In genomic region chr11:69078805-69079438, GRCm38 (mm10) we compare ENCODE assay signal across 13 mouse cellular contexts. TPM values are rescaled to one million over a fixed set of nuclear protein-coding genes. Genes with fewer than 3 reads are reported as not detected.
A peak's percentile ranks its signal among the peaks of the same experiment; 100 is the strongest.
DNase-seq lines count a peak whose midpoint lies in the region; ATAC-seq and TF ChIP-seq lines count a peak whose summit lies in the region.
"Had no signal": no experiment of that assay in that cellular context is flagged by ENCODE, and none has a peak within 500 bp of the region (broad histone marks: within the 10 kb centered on the region; RNA-seq: fewer than 3 reads in every experiment).

No protein-coding gene starts in this region.

- no peaks in the 10 kb centered on the region for H3K9me3 ChIP-seq in limb, embryonic 12.5 days
- H3K9me3 ChIP-seq in limb, embryonic 10.5 days (replicated peaks): no peaks in the 10 kb centered on the region
- H3K9me3 ChIP-seq: midbrain, embryonic 10.5 days had no signal

- no peak for TF ChIP-seq CTCF in left cerebral cortex, adult 2 months (IDR thresholded peaks at IDR 0.05)

- intact Hi-C loops in left cerebral cortex, adult 2 months (cut with DNase I): no loop called here

- no peaks in the 10 kb centered on the region for H3K36me3 ChIP-seq in limb, embryonic 12.5 days
- H3K36me3 ChIP-seq in limb, embryonic 10.5 days: no peaks in the 10 kb centered on the region
- H3K36me3 ChIP-seq: midbrain, embryonic 10.5 days had no signal

- WGBS in limb, embryonic 12.5 days: 58% methylated on average over 5 of the region's 5 CpGs
- 63% methylated on average over 5 of the region's 5 CpGs for WGBS in limb, embryonic 10.5 days

- H3K4me2 ChIP-seq in limb, embryonic 12.5 days: no peak overlapping the region

- no peaks in the 10 kb centered on the region for H3K27me3 ChIP-seq in limb, embryonic 12.5 days
- H3K27me3 ChIP-seq in limb, embryonic 10.5 days (ENCODE audit: low read depth, poor library complexity, severe bottlenecking): no peaks in the 10 kb centered on the region

- H3K9ac ChIP-seq in limb, embryonic 12.5 days (replicated peaks): no peak overlapping the region

- no peak for ATAC-seq in limb, embryonic 12.5 days (ENCODE audit: insufficient number of reproducible peaks, insufficient read depth, low FRiP score, low TSS enrichment, low read depth)
- peak; percentile 71 for ATAC-seq in megakaryocyte, adult 5-6 weeks (ENCODE audit: poor library complexity, severe bottlenecking)
- ATAC-seq: activated CD4-positive, CD25-positive, alpha-beta regulatory T cell, adult 4 months had no signal

- DNase-seq in embryo, embryonic 10 days (ENCODE audit: low spot score): peak; percentile 49
- no peak for DNase-seq in embryo, embryonic 9.5 days (ENCODE audit: extremely low spot score)
- DNase-seq in limb, embryonic 10.5 days (ENCODE audit: low spot score): no peak
- DNase-seq in Muller cell, postnatal 12 days (ENCODE audit: inconsistent ontology term): peak; percentile 23
- no peak for DNase-seq in left cerebral cortex, adult 2 months (ENCODE audit: extremely low spot score in 1 of 2, low spot score in 2 of 2)
- DNase-seq in ovary, adult 18-20 months (ENCODE audit: low spot score): no peak
- DNase-seq: cerebellum, adult 18-20 months; kidney, adult 18-20 months had no signal

- H3K4me3 ChIP-seq in limb, embryonic 12.5 days (replicated peaks): no peak overlapping the region
- no peak overlapping the region for H3K4me3 ChIP-seq in limb, embryonic 10.5 days
- no peak overlapping the region for H3K4me3 ChIP-seq in left cerebral cortex, adult 2 months
- H3K4me3 ChIP-seq: erythroblast, embryonic 14.5 days; midbrain, embryonic 10.5 days had no signal

- peaks cover 20% of the 10 kb centered on the region for H3K4me1 ChIP-seq in limb, embryonic 12.5 days (replicated peaks)
- peaks cover 28% of the 10 kb centered on the region for H3K4me1 ChIP-seq in limb, embryonic 10.5 days

- 0 out of 2 replicates have a peak overlapping the region, but pooled peaks have one; percentile 20 for H3K27ac ChIP-seq in limb, embryonic 12.5 days
- H3K27ac ChIP-seq in limb, embryonic 10.5 days: no peak overlapping the region
- H3K27ac ChIP-seq in left cerebral cortex, adult 2 months: no peak overlapping the region
- H3K27ac ChIP-seq: midbrain, embryonic 10.5 days had no signal

RNA-seq across cellular contexts. Expression of gene Tmem107, which starts 8.3 kb away (rescaled TPM):
- polyA plus RNA-seq in limb, embryonic 12.5 days (2016; fragmentation: Nextera tagmentation; extraction: Ambion mirVana): 39.5 and 41.0 TPM in 2 replicates
- polyA plus RNA-seq in limb, embryonic 10.5 days (2016; fragmentation: Nextera tagmentation; extraction: Ambion mirVana): 35.8 and 38.6 TPM in 2 replicates
- 13.2 and 15.7 TPM in 2 replicates for total RNA-seq in megakaryocyte, adult 5-6 weeks (2015)
- 11.4 and 26.6 TPM in 2 replicates for total RNA-seq in megakaryocyte, adult 5-6 weeks (2017)
- 10 to 100 TPM; 23.3 to 28.0 TPM for total RNA-seq in left cerebral cortex, adult 2 months (2021)

RNA-seq across cellular contexts. Expression of gene Vamp2, which starts 9.4 kb away (rescaled TPM):
- polyA plus RNA-seq in limb, embryonic 12.5 days (2016; fragmentation: Nextera tagmentation; extraction: Ambion mirVana): 68.0 and 79.5 TPM in 2 replicates
- 51.1 and 72.1 TPM in 2 replicates for polyA plus RNA-seq in limb, embryonic 10.5 days (2016; fragmentation: Nextera tagmentation; extraction: Ambion mirVana)
- total RNA-seq in megakaryocyte, adult 5-6 weeks (2015): 53.9 and 66.6 TPM in 2 replicates
- 11.2 and 21.8 TPM in 2 replicates for total RNA-seq in megakaryocyte, adult 5-6 weeks (2017)
- 1,000 to 10,000 TPM; 1,115 to 1,119 TPM for total RNA-seq in left cerebral cortex, adult 2 months (2021)

RNA-seq across cellular contexts. Expression of gene Per1, which starts 16.1 kb away (rescaled TPM):
- 7.2 and 10.4 TPM in 2 replicates for polyA plus RNA-seq in limb, embryonic 12.5 days (2016; fragmentation: Nextera tagmentation; extraction: Ambion mirVana)
- 10.3 and 10.8 TPM in 2 replicates for polyA plus RNA-seq in limb, embryonic 10.5 days (2016; fragmentation: Nextera tagmentation; extraction: Ambion mirVana)
- total RNA-seq in megakaryocyte, adult 5-6 weeks (2015): 6.7 and 12.5 TPM in 2 replicates
- 7.9 and 8.5 TPM in 2 replicates for total RNA-seq in megakaryocyte, adult 5-6 weeks (2017)
- total RNA-seq in left cerebral cortex, adult 2 months (2021): 100 to 1,000 TPM; 114 to 185 TPM

RNA-seq across cellular contexts. Expression of gene Borcs6, which starts 19.4 kb away (rescaled TPM):
- polyA plus RNA-seq in limb, embryonic 12.5 days (2016; fragmentation: Nextera tagmentation; extraction: Ambion mirVana): 9.2 and 10.0 TPM in 2 replicates
- 5.3 and 6.0 TPM in 2 replicates for polyA plus RNA-seq in limb, embryonic 10.5 days (2016; fragmentation: Nextera tagmentation; extraction: Ambion mirVana)
- total RNA-seq in megakaryocyte, adult 5-6 weeks (2015): 18.8 and 20.5 TPM in 2 replicates
- total RNA-seq in megakaryocyte, adult 5-6 weeks (2017): 17.7 and 20.2 TPM in 2 replicates
- total RNA-seq in left cerebral cortex, adult 2 months (2021): 10 to 100 TPM; 31.1 to 33.8 TPM

RNA-seq across cellular contexts. Expression of gene Aurkb, which starts 33.5 kb away (rescaled TPM):
- polyA plus RNA-seq in limb, embryonic 12.5 days (2016; fragmentation: Nextera tagmentation; extraction: Ambion mirVana): 169 and 171 TPM in 2 replicates
- 214 and 217 TPM in 2 replicates for polyA plus RNA-seq in limb, embryonic 10.5 days (2016; fragmentation: Nextera tagmentation; extraction: Ambion mirVana)
- 105 and 116 TPM in 2 replicates for total RNA-seq in megakaryocyte, adult 5-6 weeks (2015)
- 116 and 125 TPM in 2 replicates for total RNA-seq in megakaryocyte, adult 5-6 weeks (2017)
- total RNA-seq in left cerebral cortex, adult 2 months (2021): under 1 TPM; 0.25 to 0.30 TPM

Comparison
In these comparisons a context has a peak if more than half of its experiments do, and no peak if none do; other contexts are left out.
1. DNase-seq: peak in embryo, embryonic 10 days (single experiment) and Muller cell, postnatal 12 days (single experiment); none in embryo, embryonic 9.5 days (single experiment), limb, embryonic 10.5 days (single experiment), left cerebral cortex, adult 2 months (0 of 2) and ovary, adult 18-20 months (single experiment).
2. RNA of gene Vamp2, which starts 9.4 kb away (total RNA-seq): 1,115 to 1,119 TPM in left cerebral cortex, adult 2 months; 11.2 to 66.6 TPM in megakaryocyte, adult 5-6 weeks; every median in the first group is over 10 times any median in the second.
3. RNA of gene Per1, which starts 16.1 kb away (total RNA-seq): 114 to 185 TPM in left cerebral cortex, adult 2 months; 6.7 to 12.5 TPM in megakaryocyte, adult 5-6 weeks; every median in the first group is over 4 times any median in the second.